Mouse (Mus musculus) kidney, postnatal 0 days (tissue): ENCODE measurements around the gene Nphp1. TPM values are rescaled to one million over a fixed set of nuclear protein-coding genes. Genes with fewer than 3 reads are reported as not detected.

ENCODE experiments used
- ATAC-seq: fragments of 200-750 bp; cut with Nextera tagmentation; replicated peaks from 2 replicates; pipeline ENCODE4 v1.8.0; 2017; ENCODE audit warnings: low read depth, moderate number of reproducible peaks, moderate TSS enrichment, moderate library complexity; ENCODE audit not compliant: low FRiP score
- DNase-seq: peaks from one replicate; pipeline ENCODE4 v3.0.0-alpha.2; 2016; ENCODE audit warnings: low spot score
- H3K27ac ChIP-seq: fragments of 300-500 bp; sonication (generic); 2 replicates; pipeline ENCODE4 v1.5.1; 2014; ENCODE audit warnings: mild to moderate bottlenecking
- H3K27me3 ChIP-seq: fragments of 300-500 bp; sonication (generic); 2 replicates; pipeline ENCODE4 v1.6.1; 2014; ENCODE audit warnings: low read length, mixed read lengths; ENCODE audit not compliant: insufficient read depth
- H3K36me3 ChIP-seq: fragments of 300-500 bp; sonication (generic); 2 replicates; pipeline ENCODE4 v1.6.1; 2014; ENCODE audit warnings: low read length, mixed read lengths; ENCODE audit not compliant: insufficient read depth
- H3K4me1 ChIP-seq: fragments of 300-500 bp; sonication (generic); replicated peaks from 2 replicates; pipeline ENCODE4 v1.6.1; 2014; ENCODE audit warnings: antibody characterized with exemption, low read length, mixed read lengths; ENCODE audit not compliant: insufficient read depth
- H3K4me2 ChIP-seq: fragments of 300-500 bp; sonication (generic); 2 replicates; pipeline ENCODE4 v1.6.1; 2014; ENCODE audit warnings: mild to moderate bottlenecking, low read length, moderate library complexity, mixed read lengths
- H3K4me3 ChIP-seq: fragments of 300-500 bp; sonication (generic); replicated peaks from 2 replicates; pipeline ENCODE4 v1.5.1; 2014; ENCODE audit warnings: low read depth, low read length
- H3K9ac ChIP-seq: fragments of 300-500 bp; sonication (generic); 2 replicates; pipeline ENCODE4 v1.6.1; 2014; ENCODE audit warnings: low read depth, low read length
- H3K9me3 ChIP-seq: fragments of 300-500 bp; sonication (generic); replicated peaks from 2 replicates; pipeline ENCODE4 v1.6.1; 2016; ENCODE audit warnings: low read length, inconsistent platforms, mixed read lengths
- CTCF ChIP-seq: IDR thresholded peaks from 2 replicates; pipeline ENCODE4 v1.5.1; 2016; ENCODE audit warnings: antibody characterized with exemption, low read depth, mild to moderate bottlenecking, moderate library complexity
- WGBS: fragments of 180-500 bp; shearing (Covaris S2); extraction: QIAGEN DNeasy Blood & Tissue Kit; methylation state at CpG from one replicate; pipeline ENCODE4 v1.1.7; 2014; 5-methylcytosine and 5-hydroxymethylcytosine counted together
- polyA plus RNA-seq: library from polyadenylated mRNA; unstranded; fragments of >200 nt; fragmentation: Nextera tagmentation; extraction: Ambion mirVana; gene quantifications from 2 replicates; pipeline ENCODE4 v1.2.1, GENCODE M21; 2015

The Nphp1 gene
- polyA plus RNA-seq, 1 experiment from 2014 or later, result 41.2 TPM

- Histone ChIP-seq H3K4me2 (peak overlapping the region; percentile 73), H3K36me3 (no peaks in the 10 kb centered on the region), H3K27ac (no peak overlapping the region), H3K4me3 (peak overlapping the region; percentile 72; the same call in 1 of the 2 replicates), H3K9me3 (no peaks in the 10 kb centered on the region), H3K9ac (no peak overlapping the region), H3K4me1 (0 out of 2 replicates have a peak, but pooled peaks cover 6% of the 10 kb centered on the region), H3K27me3 (no peaks in the 10 kb centered on the region)
- 16% methylated on average over 9 of the region's 9 CpGs for WGBS
- no peak for TF ChIP-seq CTCF
- ATAC-seq (no peak), DNase-seq (no peak)
These were observed 1.1 kb upstream of the Nphp1 start for GRCm38 (mm10) chr2:127789651-127790270.

- Histone ChIP-seq H3K36me3 (no peaks in the 10 kb centered on the region), H3K4me2 (peak overlapping the region; percentile 73), H3K4me1 (0 out of 2 replicates have a peak, but pooled peaks cover 6% of the 10 kb centered on the region), H3K4me3 (peak overlapping the region; percentile 72), H3K9me3 (no peaks in the 10 kb centered on the region), H3K27me3 (no peaks in the 10 kb centered on the region), H3K27ac (peak overlapping the region; percentile 72), H3K9ac (peak overlapping the region; percentile 75)
- ATAC-seq (no peak), DNase-seq (no peak)
- no peak for TF ChIP-seq CTCF
- 3% methylated on average over 11 of the region's 11 CpGs for WGBS
These were observed 441 bp upstream of the Nphp1 start for GRCm38 (mm10) chr2:127789138-127789537.

- H3K4me3 ChIP-seq, result no peak overlapping the region
- H3K4me2 ChIP-seq, result no peak overlapping the region
- no peak for TF ChIP-seq CTCF
- H3K27ac ChIP-seq, result no peak overlapping the region
- H3K9me3 ChIP-seq, result no peaks in the 10 kb centered on the region
- H3K36me3 ChIP-seq, result no peaks in the 10 kb centered on the region
- H3K4me1 ChIP-seq, result 0 out of 2 replicates have a peak, but pooled peaks cover 6% of the 10 kb centered on the region
- ATAC-seq, result no peak
- no peaks in the 10 kb centered on the region for H3K27me3 ChIP-seq
- WGBS, result 94% methylated on average over 5 of the region's 5 CpGs
- DNase-seq, result no peak
- no peak overlapping the region for H3K9ac ChIP-seq
These were observed 1.5 kb downstream of the Nphp1 start for GRCm38 (mm10) chr2:127787226-127787625.

DNA sequence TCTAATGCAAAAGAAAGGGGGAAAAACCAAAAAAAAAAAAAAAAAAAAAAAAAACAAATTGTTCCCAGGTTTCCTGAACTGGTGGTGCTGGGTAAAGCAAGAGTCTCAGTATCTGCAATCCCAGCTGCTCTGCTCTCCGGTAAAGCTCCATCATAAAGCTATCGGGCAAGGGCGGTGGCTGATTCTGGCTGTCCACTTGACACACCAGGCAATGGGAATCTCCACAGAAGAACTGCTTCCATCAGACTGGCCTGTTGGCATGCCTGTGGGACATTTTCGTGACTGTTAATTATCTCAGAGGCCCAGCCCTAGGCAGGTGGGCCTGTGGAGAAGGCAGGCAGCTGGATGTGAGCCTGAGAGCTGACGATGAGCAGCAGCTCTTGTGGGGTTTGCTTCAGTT, 10.2 kb downstream of the Nphp1 start:
- no peak for TF ChIP-seq CTCF
- no peak overlapping the region for H3K9ac ChIP-seq
- no peak overlapping the region for H3K4me2 ChIP-seq
- H3K9me3 ChIP-seq, result no peaks in the 10 kb centered on the region
- H3K27me3 ChIP-seq, result no peaks in the 10 kb centered on the region
- H3K27ac ChIP-seq, result no peak overlapping the region
- no peak overlapping the region for H3K4me3 ChIP-seq
- ATAC-seq (no peak), DNase-seq (no peak)
- H3K4me1 ChIP-seq, result no peaks in the 10 kb centered on the region
- 92% methylated on average over 5 of the region's 5 CpGs for WGBS
- H3K36me3 ChIP-seq, result peaks cover 7% of the 10 kb centered on the region; the same call in 1 of the 2 replicates

DNA sequence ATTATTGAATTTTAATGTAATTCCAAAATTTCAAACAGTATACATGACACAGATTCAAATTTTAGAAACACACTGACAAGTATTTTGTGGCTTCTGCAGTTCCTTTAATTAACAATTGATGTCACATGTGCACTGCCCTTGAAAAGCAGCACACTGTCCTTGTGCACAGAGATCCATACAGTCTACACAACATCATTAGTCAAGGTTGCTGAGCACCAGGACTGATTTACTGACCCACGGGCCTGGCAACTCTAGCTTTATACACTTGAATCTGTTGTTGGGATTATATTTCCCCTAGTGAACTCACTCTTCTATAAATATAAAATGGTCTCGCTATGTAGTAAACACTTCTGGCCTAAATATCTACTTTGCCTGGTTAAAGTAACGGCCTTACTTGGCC, 13.7 kb downstream of the Nphp1 start:
- Histone ChIP-seq H3K4me2 (no peak overlapping the region), H3K9me3 (no peaks in the 10 kb centered on the region), H3K4me1 (no peaks in the 10 kb centered on the region), H3K36me3 (peaks cover 19% of the 10 kb centered on the region), H3K27ac (no peak overlapping the region), H3K27me3 (no peaks in the 10 kb centered on the region), H3K9ac (no peak overlapping the region), H3K4me3 (no peak overlapping the region)
- WGBS, result 57% methylated on average over 3 of the region's 3 CpGs
- no peak for TF ChIP-seq CTCF
- ATAC-seq (no peak), DNase-seq (no peak)

GRCm38 (mm10) chr2:127774578-127774941, 14.1 kb downstream of the Nphp1 start:
- Histone ChIP-seq H3K4me3 (no peak overlapping the region), H3K27ac (no peak overlapping the region)
- WGBS, result 38% methylated on average over 1 of the region's 1 CpGs

More at GRCm38 (mm10) chr2:127774578-127774941, 14.1 kb downstream of the Nphp1 start:
- Histone ChIP-seq H3K36me3 (peaks cover 23% of the 10 kb centered on the region), H3K4me1 (no peaks in the 10 kb centered on the region), H3K9ac (no peak overlapping the region), H3K4me2 (no peak overlapping the region), H3K9me3 (no peaks in the 10 kb centered on the region), H3K27me3 (no peaks in the 10 kb centered on the region)
- no peak for TF ChIP-seq CTCF
- ATAC-seq, result no peak
- DNase-seq, result no peak
